Mouse (Mus musculus) lung, adult 2 months (tissue): ENCODE results near the gene Pkdrej.

Experiments used
- CTCF ChIP-seq: fragments of 200-500 bp; IDR thresholded peaks from 2 replicates; pipeline ENCODE4 v1.5.1; 2011; ENCODE audit warnings: mild to moderate bottlenecking, low read length, control low read depth; ENCODE audit not compliant: insufficient read depth
- POLR2A ChIP-seq: fragments of 200-500 bp; IDR thresholded peaks from 2 replicates; pipeline ENCODE4 v1.6.1; 2011; ENCODE audit warnings: low read depth, mild to moderate bottlenecking, control low read depth, low read length, borderline replicate concordance; ENCODE audit errors: extremely low read depth

- TF ChIP-seq CTCF (no peak), POLR2A (no peak)
These were observed 20.3 kb upstream of the Pkdrej start for GRCm38 (mm10) chr15:85841796-85842360.
